Mouse (Mus musculus): ENCODE measurements around the gene Wipf1. TPM values are rescaled to one million over a fixed set of nuclear protein-coding genes. Genes with fewer than 3 reads are reported as not detected.
"Not testable (repeated sequence)": the region's sequence is repeated elsewhere in the genome, so short reads cannot be mapped to it uniquely, and the experiment has no call there.

Gene Wipf1
- total RNA-seq, 4 experiments from 2014 or later = 8.4 to 18.7 (median 13.2) TPM

DNA sequence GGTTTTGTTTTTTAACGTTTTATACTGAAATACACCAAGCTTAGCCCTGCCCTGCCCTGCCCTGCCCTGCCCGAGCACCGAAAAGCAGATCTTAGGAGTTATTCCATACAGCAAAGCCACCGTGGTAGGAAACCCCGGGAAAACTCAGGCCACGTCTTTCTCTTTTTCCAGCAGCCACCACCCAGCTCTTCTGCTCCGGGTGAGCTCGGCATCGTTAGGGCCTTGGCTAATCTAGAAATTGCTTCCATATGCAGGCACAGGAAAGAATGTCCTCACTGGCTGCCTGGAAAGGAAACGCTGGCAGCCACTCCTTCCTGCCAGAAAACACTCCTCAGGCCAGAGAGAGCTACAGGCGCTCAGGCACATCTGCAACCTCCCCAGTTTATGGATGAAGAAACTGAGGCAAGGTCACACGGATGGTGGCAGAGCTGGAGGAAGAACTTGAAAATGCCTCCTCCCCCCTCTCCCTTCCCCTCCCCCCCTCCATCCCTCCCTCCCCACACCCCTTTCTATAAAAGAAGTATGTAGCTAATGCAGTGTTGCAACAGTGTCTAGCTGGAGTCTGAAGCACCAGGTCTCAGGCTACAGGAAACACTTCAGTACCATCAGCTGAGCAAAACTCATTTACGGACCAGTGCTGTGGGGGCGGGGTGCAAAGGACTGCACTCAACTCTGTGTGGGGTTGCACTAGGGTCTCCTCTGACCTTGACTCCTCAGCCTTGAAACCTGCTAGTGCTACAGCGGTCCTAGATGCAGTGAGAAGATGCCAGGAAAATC is 20.1 kb downstream of the Wipf1 start:
- DNase-seq (ENCODE audit: low spot score in 2 of 2) = no peak

DNA sequence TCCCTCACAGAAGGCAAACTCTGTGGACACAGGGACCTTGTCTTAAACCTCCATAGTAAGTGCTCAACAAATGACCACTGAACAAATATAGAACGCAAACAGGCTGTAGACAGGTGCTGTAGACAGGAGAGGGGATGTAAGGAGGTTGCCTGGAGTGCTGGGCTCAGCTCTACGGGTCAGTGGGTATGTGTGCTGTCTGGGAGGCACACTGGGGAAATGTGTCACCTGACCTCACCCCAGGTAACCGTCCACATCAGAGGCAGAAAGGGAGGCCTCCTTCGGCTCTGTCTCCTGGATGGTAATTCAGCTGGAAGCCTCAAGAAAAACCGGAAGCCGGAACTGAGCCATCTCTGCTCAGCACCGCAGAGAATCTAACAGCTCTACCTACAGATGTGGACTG is 21.6 kb downstream of the Wipf1 start:
- DNase-seq (ENCODE audit: low spot score in 2 of 2) = no peak

DNA sequence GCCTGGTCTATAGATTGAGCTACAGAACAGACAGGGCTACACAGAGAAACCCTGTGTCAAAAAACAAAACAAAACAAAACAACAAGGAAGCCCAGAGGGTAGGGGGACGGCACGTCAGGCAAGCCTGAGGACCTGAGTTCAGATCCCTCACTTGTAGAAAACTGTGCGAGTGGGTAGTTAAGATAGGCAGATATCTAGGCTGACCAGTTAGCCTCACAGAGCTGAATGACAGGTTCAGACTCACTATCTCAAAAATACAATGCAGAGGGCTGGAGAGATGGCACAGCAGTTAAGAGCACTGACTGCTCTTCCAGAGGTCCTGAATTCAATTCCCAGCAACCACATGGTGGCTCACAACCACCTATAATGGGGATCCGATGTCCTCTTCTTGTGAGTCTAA is 23.2 kb downstream of the Wipf1 start:
- DNase-seq (ENCODE audit: low spot score in 2 of 2) = not testable (repeated sequence)

DNA sequence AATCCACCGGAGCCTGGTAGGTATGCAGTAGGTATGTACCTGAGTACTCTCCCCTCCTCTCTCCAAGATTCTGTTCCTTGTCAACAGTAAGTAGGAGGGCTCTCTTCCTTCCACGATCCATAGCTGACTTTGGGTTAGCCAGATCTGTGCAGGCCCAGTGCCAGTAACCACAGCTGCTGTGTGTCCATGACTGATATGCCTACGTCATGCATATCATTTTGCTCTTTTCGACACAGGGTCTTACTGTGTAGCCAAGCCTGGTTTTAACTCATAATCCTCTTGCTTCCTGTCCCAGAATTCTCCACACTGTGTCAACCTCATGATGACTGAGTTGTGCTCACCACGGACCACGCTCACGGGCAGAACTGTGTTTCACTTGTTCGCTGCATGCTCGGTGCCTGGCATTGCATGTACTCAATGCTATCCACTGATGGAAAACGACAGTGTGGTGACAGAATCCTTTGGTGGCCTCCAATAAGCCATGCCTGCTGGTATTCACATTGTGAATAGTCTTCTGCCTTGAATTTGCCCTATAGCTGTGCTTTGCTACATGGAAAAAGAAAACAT is 26.6 kb downstream of the Wipf1 start:
- no peak for DNase-seq (ENCODE audit: low spot score in 2 of 2)

DNA sequence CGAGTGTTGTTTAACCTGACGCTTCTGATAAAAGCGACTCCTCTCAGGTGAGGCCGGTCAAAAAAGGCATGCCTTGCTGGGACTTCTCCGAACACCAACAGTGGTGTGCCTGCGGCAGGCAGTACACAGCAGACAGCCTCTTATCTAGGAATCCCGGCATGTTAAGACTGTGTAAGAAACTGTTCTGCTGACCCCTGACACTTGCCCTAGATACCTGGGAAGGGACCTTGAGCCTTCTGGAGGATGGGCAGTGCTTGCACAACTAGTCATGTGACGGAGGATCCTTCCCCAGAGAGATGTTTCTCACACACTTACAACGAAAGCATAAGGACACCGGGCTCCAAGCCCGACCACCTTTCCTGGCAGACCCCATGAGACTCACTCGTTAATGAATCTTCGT is 28.7 kb downstream of the Wipf1 start:
- DNase-seq (ENCODE audit: low spot score in 2 of 2) = no peak

DNA sequence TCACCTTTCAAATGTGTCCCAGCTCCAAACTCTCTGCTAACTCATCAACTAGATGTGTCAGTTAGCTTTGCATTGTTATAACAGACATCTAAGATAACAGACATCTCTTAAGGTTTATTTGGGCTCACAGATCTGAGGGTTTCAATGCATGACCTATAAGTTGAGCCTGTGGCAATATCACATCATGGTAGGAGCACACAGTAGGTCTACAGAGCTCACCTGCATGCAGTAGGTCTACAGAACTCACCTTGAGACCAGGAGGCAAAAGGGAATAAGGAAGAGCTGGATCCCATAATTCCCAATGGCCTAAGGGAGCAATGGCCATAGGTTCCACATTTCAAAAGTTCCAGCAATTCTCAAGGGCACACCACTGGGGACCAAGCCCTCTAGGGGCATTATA is 31.2 kb downstream of the Wipf1 start:
- DNase-seq (ENCODE audit: low spot score in 2 of 2) = no peak

DNA sequence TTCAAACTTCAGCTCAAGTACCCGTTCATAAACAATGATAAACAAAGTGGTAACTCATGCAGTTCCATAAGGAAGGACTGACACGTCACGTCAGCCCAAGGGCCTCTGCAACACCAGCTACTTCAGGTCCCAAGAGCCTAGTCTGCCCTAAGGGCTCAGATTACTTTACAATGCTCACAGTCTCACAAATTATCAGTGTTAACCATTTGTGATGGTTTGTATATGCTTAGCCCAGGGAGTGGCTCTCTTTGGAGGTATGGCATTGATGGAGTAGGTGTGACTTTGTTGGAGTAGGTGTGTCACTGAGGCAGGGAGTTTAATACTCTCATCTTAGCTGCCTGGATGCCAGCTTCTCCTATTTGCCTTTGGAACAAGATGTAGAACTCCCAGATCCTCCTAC is 32.0 kb downstream of the Wipf1 start:
- DNase-seq (ENCODE audit: low spot score in 2 of 2) = no peak

DNA sequence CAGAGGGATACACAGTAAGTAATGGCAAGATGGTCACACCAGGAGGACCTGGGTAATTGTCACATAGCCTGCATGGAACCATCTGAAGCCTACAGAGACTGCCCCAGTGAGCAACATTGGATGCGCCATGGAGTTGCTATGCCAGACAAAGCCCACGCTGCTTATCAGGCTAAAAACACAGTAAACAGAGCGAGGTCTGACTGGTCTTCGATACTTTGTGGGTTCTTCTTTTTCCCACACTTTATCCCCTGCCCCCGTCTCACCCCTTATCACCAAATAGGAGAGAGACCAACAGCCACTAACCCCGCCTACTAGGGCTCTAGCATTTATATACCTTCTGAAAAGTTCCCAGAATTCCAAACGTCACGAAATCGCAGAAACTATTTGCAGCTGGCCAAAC is 32.6 kb downstream of the Wipf1 start:
- no peak for DNase-seq (ENCODE audit: low spot score in 2 of 2)

DNA sequence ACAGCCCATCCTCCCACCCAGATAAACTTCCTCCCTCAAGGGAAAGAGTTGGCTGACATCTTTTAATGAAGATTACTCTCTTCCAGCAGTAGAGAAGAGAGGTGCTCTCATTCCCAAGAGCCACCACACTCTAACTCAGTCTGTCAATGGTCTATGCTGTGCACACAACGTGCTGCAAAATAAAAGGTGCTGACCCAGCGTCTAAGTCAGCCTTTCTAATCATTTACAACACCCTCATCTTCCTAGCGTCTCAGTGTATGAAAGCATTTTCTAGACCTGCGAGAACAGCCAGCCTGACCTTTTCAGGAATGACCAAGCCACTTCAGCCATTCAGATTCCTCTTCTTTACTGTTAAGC is 33.2 kb downstream of the Wipf1 start:
- no peak for DNase-seq (ENCODE audit: low spot score in 2 of 2)

DNA sequence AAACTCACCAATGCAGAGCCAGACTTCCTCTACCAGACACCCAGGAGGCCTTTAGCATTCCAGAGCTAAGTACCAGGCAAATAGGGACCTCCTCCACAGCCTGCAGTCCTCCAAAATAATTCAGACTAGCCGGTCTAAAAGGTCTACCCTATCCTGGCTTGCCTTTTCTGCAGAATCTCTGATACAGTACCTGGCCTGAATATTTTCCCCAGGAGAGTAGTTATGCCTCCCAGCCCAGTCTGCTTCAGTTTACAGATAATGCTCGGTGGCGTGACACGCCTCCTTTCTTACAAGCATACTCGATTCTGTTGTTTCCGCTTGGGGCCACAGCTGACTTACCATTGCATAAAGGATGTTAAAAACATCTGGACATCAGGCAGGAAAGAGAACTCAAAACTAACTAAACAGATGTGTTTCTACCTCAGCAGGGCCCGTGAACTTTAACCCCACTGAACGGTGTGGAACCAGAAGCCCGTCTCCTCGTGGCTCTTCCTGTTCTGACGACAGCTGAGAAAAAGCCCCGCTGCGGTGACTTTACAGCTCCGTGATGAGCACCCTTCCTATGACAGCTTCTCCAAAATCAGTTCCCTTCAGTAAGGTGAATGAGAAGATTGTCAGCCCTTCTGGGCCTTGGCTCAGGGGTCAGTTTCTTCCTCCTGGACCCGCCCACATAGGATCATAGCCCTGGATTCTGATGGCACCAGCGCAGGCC is 33.8 kb downstream of the Wipf1 start:
- no peak for DNase-seq (ENCODE audit: low spot score in 2 of 2)

DNA sequence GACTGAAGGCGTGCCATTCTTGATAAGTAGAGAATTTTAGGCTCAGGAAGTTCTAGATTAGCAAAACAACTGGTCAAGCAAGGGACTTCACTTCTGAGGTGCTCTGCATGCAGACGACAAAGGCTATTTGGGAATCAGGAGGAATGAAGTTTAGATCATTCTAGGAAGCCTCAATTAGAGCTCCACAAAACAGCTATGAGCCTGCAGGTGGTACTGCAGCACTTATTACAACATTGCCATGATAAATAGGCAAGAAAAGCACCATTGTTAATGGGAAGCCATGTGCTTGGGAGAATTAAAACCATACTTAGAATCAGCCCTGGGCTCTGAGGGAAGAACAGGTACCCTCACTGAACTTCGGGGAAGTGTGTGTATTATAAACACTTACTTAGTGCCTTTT is 36.0 kb downstream of the Wipf1 start:
- no peak for DNase-seq (ENCODE audit: low spot score in 2 of 2)

DNA sequence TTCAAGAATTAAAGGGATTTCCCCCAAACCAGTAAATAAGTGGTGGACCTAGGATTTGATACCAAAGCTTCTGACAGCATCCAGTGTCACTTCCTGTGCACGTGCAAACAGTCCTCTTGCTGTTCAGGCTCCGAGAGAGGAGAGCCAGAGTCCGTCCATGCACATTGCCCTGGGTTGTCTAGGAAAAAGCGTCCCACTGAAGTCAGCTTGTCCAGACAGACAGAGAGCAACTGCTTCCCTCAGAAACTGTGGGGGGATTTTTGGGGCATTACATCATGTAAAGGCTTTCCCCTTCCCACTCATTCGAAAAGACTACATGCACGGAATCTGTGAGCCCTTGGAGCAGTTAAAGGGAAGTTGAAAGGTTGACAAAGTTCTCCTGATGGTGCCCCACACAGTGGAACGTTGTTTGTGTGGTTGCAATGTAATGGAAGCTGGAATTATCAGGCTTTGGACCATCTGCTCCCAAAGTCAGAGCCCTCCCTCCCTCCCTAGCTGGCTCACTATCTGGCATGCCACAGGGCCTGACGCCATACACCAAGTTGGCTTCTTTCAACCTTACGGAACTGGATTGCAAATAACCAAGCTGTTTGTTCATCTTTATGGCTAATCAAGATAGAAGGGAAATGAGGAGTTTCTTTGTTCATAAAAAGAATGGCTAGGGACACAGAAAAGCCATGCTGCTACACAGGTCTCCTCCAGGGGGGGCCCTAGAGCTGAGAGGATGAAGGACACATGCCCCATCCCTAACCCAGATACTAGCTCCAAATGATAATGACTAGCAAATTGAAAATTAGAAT is 37.9 kb downstream of the Wipf1 start:
- DNase-seq (ENCODE audit: low spot score in 2 of 2) = no peak

DNA sequence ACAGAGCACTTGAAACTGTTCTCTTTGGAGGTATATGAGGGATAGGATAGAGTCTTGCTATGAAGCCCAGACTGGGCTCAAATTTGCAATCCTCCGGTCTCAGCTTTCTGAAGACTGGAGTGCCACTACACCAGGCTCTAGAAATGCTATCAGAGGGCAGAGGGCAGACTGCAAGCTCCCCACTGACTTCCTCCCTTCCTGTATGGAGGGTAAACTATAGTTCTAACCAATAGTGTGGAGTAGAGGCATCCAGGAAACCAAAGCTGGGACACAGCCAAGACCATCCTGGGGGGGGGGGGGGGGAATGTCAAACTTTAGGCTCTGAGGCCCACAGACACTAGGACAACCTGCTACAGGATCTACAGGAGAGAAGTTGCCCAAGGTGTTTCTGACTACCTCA is 39.1 kb downstream of the Wipf1 start:
- no peak for DNase-seq (ENCODE audit: low spot score in 2 of 2)

DNA sequence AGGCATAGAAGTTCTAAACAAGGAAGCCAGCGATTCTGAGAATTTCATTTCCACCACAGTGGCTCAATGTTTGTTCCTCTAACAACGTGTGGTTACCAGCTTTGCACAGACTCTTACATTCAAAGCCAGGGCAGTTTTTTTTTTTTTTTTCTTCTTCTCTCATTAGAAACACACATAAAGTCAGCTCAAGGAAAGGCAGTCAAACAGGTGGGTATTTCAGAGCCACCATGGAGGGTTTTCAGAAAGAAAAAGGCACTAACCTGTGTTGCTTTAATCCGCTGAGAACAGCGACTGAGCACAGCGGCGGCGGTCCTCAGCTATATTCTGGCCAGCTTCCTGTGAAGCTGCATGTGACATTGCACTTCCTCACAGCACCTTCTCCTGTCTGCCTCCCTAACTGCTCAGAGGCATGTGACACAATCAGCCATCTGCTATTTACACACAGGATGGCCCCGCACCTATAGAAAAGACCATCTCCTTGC is 43.4 kb downstream of the Wipf1 start:
- DNase-seq (ENCODE audit: low spot score in 2 of 2) = no peak

DNA sequence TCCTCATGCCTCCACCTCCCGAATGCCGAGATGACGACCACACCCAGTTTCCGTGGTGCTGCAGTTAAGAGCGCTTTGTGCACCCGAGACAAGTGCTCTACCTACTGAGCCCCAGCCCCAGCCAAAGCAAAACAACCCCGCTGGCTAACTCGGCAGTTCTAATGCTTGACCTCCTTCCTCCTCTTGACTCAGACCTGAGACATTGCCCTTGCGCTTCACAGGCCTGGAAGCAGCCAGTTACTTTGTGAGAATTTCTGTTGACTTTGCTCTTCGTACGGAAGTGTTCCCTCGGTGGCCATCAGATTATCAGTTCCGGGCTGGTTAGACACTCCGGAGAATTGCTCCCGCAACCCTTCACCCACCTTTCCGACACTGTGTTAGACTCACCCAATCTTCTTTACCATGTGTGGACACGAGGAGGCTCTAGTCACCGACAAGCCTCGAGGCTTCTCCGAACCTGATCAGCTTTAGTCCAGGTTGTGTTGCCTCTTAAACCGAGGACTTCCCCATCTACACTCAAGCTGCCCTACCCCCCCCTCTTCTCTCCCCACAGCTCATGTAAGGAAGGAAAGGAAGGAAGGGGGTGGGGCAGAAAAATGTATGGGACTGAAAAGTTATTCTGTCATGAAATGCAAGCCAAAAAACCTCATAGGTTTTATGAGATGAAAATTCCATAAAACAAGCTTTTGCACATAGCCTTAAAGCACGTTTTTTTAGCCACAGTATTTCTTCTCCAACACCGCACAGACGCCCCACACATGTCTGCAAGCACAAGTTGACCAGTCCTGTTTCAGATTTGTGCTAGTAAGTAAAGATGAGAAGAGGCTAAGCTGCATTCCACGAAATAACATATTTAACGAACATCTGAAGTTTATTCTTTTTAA is 44.1 kb downstream of the Wipf1 start:
- no peak for DNase-seq (ENCODE audit: low spot score in 2 of 2)

DNA sequence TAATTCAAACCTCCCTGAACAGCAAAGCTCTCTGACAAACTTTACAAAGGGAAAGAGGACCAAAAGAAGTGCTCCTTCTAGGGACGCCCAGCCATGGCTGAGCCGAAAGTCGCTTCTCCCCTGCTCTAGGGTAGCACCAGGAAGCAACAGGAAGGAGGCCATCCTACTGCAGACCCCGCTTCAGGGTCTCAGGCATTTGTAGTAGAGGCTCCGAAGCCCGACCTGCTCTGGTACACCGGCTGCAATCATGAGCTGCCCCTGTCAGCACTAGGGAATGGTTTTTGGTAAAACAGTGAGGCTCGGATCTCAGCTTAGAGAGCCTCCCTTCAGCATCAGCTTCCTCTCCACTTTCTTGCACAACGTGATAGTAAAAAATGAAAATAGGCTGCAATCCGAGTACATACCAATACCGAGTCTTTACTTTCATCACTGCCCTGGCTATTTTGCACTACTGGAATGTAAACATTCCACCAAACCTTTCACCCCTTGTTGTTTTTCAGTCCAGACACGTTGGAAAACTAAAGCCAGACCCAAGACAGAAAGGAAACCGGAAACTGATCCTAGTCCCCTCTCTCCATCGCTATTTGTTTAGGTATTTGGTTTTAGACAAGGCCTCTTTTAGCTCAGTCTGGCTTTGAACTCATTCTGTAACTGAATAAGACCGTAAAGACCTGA is 44.8 kb downstream of the Wipf1 start:
- no peak for DNase-seq (ENCODE audit: low spot score in 2 of 2)

DNA sequence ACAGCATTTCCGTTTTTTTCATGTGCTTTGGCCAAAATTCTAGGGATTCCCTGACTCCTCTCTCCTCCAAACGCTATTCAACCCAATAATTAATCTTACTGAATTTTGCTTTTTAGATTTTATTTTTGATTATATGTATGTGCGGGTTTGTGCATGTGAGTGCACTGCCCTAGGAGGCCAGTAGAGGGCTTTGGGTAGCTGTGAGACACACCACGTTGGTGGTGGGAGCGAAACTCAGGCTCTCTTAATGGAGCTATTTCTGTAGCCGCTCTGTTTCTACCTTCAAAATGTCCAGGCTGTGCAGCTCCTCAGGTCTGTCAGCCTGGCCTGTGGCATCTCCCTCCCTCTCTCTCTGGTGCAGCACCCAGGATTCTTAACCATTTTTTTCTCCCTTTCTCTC is 50.7 kb downstream of the Wipf1 start:
- no peak for DNase-seq (ENCODE audit: low spot score in 2 of 2)

DNA sequence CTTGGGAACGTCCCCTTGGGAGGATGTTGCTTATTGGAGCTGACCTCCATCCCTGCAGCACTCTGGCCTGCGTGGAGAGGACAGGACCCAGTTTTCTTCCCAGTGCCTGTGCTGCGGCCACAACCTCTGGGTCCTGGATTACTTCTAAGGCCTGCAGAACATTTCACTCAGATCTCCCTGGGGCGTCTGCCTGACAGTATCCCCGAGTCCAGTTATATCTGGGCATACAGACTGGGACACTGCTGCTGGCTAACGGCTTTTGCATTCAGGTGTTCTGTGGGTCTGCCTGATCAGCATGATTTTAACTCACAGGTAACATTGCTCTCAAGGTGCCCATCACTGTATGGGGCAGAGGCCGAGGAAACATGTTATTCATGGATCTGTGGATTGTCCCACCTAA is 52.0 kb downstream of the Wipf1 start:
- no peak for DNase-seq (ENCODE audit: low spot score in 2 of 2)

DNA sequence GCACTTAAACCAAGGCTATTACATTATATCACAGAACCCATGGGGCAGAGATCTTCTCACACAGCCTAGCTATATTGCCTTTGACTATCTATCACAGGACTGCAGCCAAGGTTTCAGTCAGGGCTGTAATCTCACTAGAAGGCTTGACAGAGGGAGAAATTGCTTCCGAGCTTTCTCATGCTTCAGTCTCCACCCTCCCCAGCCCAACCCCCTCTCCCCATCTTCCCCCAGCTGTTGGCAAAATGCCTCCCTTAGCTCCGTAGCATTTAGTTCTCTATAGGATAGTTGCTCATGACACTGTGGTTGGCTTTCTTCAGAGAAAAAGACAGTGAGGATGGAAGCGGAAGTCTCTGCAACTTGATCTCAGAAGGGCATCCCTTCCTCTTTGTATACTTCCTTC is 54.0 kb downstream of the Wipf1 start:
- no peak for DNase-seq (ENCODE audit: low spot score in 2 of 2)

DNA sequence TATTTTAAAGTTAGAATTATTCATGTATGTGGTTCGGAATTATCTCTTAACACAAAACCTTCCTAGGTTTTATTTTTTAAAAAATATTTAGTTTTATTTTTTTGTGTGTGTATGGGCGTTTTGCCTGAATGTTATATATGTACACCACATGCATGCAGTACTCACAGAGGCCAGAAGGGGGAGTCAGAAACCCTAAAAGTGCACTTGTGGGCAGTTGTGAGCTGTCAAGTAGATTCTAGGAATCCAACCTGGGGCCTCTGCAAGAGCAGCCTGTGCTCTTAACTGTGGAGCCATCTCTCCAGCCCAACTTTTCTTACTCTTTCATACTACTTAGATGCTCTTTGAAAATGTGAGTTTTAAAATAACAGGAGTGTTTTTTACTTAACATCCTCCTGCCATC is 57.4 kb downstream of the Wipf1 start:
- no peak for DNase-seq (ENCODE audit: low spot score in 2 of 2)
